Mouse (Mus musculus) ovary, adult 18-20 months (tissue): ENCODE results near the gene Gm49318.

Source experiments
- DNase-seq: peaks from one replicate; pipeline ENCODE4 v3.0.0; 2022; ENCODE audit warnings: low spot score, mixed read lengths

Gm49318 gene

DNA sequence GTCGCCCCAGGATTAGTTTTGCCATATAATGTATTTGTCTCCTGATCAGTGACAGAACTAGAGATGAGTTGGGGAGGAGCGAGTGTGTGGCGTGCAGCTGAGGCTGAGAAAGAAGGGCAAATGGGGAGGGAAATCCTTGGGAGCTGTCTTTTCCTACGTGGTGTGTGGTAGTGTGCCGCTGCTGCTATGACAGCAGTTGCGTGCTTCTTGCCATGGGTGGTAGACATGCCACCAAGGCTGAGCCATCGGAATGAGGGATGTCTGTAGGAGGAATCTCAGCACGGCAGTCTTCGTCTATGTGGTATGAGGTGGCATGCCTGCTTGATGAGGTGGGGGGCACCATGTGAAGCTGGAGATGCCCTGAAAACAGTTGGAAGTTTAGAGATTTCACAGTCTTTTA, 40.7 kb downstream of the Gm49318 start:
- DNase-seq: no peak

DNA sequence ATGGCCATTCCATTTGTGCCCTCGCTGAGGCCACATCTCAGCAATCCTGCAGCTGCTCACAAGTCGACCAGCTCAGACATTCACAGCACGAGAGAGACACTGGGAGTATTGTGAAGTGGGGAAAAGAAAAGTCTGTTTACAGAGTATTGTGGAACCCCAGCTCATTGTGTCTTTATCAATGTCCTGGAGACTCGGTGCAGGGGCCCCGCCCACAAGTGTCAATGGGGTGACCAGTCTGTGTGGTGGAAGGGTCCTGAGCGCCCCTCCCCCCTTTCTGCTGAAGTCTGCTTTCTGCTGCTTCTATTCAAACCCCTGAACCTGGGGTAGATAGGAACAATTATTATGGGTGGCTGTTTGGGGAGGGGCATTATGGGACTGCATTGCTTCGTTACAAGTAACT, 42.6 kb downstream of the Gm49318 start:
- DNase-seq: no peak

DNA sequence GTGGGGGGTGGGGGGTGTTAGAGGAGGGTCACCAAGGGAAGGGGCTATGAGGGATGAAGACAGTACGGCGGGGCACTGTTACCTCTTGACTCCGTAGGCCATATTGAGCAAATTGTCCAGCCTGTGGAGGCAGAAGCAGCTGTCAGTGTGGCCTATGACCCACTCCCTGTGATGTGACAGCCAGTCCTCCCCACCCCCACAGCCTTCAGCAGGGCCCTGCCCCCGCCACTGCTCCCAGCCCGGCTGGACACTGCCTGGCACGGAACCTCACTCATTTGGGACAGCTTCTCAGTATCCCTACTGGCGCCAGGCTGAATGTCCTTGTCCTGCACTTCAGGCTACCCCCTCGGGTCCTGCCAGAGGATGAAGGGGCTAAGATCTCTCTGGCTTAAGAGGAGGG, 46.5 kb downstream of the Gm49318 start:
- DNase-seq: no peak

DNA sequence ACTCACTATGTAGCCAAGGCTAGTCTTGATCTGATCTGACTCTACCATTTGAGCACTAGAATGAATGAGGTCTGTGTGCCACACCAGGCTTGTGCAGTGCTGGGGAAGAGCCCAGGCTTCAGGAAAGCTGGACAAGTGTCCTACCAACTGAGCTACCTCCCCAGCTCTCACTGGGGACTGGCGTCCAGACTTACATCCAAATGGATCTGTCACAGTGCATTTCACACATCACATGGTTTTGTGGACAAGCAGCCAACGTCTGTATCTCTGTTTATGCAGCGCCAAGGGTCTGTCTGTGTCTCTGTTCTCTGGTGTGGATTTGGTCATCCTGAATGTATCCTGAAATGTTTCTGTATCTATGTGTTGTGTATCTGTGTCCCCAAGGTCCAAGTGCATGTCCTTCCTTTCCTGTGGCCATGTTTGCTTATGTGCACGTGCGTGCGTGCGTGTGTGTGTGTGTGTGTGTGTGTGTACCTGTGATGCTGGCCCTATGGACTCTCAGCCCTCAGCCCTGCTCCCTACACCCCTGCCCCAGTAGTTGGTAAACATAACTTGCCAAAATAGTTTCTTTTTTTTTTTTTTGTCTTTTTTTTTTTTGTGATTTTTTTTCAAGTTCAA, 53.7 kb downstream of the Gm49318 start:
- no peak for DNase-seq

DNA sequence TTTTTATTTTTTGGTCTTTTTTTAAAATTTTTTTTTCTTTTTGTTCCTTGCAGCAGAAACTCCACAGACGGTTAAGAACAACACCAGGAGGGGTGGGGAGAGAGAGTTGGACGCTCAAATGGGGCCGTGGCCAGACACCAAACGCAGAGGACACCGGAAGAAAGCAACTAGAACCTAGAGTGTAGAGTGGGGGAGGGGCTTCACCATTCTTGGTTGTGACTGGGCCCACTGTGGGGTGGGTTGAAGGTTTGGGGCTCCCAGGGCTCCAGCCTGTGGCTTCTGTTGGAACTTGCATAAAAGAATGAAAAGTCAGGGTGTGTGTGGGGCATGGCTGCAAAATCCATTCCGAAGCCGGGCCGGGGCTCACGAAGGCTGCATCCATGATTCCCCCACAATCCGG, 54.8 kb downstream of the Gm49318 start:
- no peak for DNase-seq

DNA sequence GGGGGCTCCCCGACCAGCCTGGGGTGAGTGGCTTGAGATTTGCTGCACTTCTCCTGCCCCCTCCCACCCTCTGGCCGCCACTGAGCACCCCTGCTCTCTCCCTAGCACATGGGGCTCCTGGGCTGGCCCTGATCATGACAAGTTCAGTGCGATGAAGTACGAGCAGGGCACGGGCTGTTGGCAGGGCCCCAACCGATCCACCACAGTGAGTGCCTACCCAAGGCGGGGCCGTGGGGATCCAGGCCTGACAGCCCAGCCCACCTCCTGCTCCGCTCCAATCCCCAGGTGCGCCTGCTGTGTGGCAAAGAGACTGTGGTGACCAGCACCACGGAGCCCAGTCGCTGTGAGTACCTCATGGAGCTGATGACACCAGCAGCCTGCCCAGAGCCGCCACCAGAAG, 58.3 kb downstream of the Gm49318 start:
- DNase-seq: no peak

DNA sequence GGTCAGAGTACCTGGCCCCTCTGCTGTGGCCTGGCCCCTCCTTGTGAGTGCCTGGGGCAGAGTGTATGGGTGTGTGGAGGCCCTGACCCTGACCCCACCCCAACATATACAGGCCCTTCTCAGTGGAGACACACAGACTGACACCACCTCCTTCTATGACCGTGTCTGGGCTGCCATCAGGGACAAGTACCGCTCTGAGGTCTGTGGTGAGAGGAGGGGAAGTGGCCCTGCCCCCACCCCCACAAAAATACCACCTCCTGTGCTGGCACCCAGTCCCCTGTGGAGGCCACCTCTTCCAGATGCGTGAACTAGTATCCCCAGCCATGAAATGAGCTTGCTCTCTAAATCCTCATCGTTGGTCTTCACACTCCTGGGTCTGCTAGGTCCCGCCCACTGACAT, 60.0 kb downstream of the Gm49318 start:
- no peak for DNase-seq

DNA sequence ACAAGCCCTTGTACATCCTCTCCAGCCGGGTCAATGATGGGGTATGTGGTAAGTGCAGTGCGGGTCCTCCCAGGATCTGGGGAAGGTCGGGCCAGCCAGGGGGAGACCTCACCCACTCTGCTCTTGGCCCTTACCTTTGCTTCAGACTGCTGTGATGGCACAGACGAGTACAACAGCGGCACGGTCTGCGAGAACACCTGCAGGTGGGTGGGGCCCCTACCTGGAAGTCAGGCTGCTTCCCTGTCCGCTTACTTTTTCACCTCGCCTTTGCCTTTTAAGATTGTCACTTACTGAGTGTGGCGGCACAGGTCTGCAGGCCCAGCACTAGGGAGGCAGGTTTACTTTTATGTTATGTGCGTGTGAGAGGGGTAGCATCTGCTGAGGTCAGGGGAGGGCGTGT, 66.5 kb downstream of the Gm49318 start:
- DNase-seq: no peak

DNA sequence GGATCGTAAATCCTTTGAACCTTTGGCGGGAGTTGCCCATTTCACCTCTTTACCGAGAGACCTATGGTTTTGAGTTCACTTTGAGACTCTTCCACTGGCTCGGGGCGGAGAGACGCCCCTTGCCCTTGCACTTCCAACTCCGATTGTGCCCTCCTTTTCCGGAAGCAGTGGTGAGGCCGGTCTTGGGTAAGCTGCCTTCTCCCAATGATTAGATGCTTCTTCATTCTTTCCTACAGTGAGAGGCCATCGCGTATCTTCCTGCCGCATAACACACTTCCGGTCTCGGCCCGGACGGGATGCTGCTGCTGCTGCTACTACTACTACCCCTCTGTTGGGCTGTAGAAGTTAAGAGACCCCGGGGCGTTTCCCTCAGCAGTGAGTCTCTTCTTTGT, 67.9 kb downstream of the Gm49318 start:
- DNase-seq: no peak

DNA sequence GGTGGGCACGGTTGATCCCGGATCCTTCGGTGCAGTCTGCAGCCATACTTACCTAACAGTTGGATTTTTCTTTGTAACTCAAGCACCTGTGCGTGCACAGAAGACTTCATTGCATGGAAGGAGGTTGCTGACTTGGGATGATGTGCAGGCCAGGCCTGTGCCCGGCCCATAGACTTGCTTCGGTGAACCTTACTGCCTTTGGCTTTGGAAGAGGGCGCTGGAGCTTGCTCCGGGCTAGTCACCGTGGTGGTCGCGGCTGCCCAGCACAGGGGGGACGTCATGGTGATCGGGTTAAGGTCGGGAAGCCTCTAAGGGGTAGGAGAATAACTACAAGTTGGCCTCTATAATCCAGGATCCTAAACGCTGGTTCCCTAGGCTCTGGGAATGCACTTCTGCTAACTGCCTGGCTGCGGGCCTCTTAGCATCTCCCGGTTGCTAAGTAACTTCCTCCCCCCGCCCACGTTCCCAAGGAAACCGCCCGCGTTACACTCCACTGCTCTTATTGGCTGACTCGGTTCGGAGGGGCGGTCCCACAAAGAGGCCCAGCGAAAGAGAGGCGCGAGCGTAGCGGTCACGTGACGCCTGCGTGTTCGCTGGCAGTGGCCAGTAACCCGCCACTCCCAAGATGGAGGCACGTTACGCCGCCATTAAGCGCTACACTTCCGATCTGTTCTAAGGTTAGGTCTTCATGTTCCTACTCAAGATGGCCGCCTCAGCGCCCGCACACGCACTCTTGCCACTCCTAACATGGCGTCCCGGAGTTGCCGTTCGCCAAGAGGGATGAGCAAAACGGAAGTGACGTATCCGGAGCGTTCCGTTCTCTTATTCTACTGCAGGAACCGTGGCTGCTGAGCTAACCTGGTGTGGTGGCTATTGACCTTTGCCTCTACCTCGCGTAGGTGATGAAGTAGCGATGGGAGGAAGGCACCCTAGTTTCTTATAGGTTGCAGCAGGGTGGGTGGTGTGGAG, 68.6 kb downstream of the Gm49318 start, which contains the start of the genes Ccdc151 and Prkcsh:
Gene Ccdc151 (minus strand): TSS at position 441 of the 969 bp plus-strand sequence.
Gene Prkcsh (plus strand): TSS at position 613 of the 969 bp plus-strand sequence.
- DNase-seq: peak; percentile 100

DNA sequence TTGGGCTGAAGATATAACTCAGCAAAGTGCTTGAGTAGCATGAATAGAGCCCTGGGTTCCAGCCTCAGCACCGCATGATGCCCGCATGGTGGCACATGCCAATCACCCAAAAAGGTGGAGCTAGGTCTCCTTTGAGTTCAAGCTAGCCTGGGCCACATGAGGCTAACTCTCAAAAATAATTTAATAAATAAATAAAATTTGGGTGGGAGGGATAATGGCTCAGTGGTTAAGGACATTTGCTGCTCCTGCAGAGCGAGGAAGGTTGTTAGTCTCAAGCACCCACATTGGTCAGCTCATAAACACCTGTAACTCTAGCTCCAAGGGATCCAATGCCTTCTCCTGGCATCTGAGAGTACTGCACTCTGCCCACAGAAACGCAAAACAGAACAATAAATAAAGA, 69.4 kb downstream of the Gm49318 start:
- no peak for DNase-seq

DNA sequence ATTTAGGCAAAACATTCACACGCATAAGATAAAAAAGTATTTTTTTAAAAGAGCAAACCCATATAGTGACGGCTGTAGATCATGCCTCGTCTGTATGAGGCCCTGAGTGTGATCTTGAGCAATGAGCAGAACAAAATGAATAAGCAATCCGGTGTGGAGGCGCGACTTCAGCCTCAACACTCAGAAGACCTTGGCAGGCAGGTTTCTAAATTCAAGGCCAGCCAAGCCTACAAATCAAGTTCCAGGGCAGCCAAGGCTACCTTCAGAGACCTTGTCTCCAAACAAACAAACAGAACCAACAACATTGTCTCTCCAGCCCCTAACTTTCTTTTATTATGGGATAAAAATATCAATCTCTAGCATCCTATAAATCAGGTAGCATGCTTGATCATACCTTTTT, 70.8 kb downstream of the Gm49318 start:
- DNase-seq: no peak

DNA sequence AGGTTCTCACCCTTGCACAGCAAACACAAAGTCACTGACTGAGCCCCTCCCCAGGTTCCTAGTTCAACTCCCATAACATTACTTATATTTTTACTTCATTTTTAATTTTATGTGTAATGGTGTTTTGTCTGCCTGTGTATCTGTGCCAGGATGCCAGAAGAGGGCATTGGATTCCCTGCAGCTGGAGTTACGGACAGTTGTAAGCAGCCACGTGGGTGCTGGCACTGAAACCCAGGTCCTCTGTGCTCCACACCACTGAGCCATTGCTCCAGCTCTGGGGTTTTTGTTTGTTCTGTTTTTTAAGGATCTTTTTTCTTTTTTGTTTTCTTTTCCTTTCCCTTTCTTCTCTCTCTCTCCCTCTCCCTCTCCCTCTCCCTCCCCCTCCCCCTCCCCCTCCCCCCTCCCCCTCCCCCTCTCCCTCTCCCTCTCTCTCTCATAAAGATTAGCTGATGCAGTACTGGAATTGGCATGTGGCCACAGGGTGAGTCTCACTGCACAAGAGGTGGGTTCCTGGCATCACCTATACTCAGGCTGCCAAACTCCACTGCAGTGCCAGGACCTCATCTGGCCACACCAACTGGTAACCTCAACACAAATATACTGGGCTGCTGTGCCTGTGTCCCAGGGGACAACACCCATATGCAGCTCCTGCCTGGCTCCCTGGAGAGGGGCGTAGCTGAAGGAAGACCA, 74.7 kb downstream of the Gm49318 start:
- DNase-seq: no peak

DNA sequence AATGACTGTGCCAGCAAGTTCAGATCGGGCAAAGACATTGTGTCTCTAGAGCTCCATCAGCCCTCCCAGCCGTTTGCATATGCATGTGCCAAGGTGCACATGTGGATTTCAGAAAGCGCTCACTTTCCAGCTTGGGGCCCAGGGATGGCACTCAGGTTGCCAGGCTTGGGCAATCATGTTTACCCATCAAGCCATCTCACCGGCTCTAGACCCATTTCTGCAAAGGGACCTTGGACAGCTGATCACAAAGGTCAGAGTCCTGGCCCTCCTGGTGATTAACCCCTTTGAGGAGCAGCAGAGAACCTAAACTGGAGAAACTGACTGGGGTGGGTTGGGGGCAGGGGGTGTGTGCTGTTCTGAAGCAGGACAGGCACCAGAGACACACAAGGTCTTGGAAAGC, 78.8 kb downstream of the Gm49318 start:
- DNase-seq: no peak

DNA sequence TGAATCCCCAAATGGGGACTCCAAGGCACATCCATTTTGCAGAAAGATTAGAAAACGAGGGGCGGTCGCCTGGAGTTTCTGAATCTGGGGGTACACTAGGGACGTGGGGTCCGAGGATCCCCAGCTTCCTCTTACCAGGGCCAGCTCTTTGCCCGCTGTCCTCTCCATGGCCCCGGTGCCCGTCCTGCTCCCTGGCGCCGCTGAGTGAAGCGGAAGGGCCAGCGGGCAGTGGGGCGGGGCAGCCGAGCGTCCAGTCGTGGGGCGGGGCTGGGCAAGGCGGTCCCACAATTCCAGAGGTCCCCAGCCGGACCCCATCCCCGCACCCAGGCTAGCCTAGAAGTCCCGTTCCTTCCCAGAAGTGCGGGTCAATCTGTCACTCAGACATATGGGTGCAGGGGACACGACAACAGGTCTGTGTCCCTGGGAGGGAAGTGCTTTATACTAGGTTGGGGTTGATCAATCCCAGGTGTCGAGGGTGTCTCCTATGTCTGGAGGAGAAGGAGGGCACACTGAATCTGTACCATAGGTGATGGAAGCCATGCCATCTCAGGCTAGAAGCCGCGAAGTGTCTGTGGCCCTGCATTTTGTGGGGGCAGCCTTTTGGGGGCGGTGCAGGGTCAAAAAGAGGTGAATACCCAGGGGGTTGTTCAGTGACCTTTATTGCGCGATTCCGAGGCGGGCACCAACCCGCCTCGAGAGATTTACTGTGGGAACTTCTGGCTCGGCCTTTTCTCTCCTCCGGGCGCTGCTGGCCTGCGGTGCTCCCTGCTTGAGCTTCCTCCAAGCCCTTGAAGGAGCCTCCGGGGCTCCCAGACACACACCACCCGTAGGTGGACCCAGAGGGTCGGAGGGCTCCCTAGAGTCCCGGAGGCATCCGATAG, 81.6 kb downstream of the Gm49318 start, which contains the start of gene Rgl3:
Gene Rgl3 (minus strand): TSS at position 217 of the 881 bp plus-strand sequence.
- DNase-seq: peak; percentile 43

DNA sequence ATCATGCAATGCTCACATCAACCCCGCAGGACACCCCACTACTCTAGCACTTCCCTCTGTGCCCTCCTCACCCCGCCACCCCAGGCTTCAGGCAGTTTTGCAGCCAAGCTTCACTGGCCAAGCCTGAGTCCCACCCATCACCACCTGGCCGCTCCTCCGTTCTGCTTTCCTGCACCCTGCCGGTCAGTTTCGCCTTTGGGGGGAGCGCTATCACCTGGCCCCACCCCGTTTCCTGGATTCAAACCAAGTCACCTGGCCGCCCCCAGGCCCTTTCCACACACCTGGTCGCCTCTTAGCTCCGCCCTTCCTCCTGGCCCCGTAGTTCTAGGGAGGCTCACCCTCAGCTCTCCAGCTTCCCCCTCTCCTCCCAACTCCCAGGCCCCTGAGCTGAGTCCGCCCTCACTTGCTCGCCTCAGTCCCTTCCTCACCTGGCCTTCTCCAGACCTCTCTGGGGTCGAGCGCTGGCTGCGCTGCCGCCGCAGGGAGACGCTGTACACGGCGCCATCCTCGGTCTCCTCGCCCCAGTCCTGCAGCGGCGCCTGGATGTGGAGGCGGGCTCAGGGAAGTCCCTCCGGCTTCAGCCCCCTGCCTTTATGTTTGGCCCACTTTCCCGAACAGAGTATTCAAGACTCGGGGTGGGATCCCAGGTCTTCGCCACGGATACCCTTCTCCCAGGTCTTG, 82.5 kb downstream of the Gm49318 start:
- peak; percentile 21 for DNase-seq

DNA sequence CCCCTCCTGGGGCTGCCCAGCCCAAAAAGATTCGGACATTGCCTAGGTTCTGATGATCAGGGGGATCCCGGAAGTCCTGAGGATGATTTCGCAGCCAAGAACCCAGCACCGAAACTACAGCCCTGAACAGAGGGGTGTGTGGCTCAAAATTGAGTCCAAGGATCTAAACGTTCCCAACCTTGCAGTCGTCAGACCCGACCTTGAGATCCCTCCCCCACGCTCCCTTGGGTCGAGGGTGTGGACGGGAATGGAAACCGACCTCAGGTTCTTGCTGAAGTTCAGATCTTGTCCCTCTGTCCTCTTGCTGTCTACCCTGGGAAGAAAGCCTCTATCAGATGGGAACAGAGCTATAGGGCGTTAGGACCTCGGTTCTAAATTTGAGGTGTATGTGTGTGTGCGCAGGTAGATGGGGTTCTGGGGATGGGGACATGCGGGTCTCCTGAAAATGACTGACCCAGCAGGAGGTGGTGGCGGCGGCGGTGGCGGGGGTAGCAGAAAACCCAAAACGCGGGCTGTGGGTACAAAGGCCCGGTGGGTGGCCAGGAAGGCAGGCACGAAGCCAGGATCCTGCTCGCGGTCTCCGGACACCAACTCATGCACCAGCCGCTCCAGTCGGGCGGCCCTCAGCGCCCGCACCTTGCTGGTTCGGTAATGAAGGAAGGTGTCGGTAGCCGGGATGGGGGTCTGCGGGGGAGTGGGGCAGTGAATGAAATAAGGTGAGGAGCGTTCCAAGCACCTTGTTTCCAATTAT, 83.3 kb downstream of the Gm49318 start:
- DNase-seq: no peak
